Comparison of ENCODE assay signal across 45 mouse cellular contexts in the genomic region with DNA sequence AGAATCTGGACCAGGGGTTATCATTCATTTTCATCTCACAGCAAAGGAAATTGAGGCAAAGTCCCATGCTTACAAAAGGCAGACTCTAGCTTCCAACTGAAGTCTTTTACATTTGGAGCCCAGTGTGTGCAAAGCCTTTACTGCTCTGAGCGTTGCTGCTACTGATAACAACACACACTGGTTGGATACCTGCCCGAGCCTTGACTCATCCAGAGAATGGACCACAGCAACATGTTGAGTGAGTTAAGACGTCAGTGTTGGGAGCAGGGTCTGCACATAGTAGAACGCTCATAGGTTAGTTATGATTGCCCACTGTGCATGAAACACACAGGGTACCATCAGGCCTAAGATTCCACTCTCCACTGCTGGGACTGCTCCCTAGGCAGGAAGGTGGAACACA. TPM values are rescaled to one million over a fixed set of nuclear protein-coding genes. Genes with fewer than 3 reads are reported as not detected.
"Had no signal": no experiment of that assay in that cellular context is flagged by ENCODE, and none has a peak within 500 bp of the region (broad histone marks: within the 10 kb centered on the region; RNA-seq: fewer than 3 reads in every experiment).

No protein-coding gene starts in this region.

- H3K36me3 ChIP-seq: limb, embryonic 10.5 days; limb, embryonic 12.5 days; limb, embryonic 13.5 days; limb, embryonic 15.5 days; liver, embryonic 12.5 days; liver, embryonic 13.5 days; liver, embryonic 15.5 days; lung, embryonic 15.5 days; midbrain, embryonic 10.5 days; midbrain, embryonic 12.5 days; midbrain, embryonic 13.5 days; midbrain, embryonic 15.5 days; neural tube, embryonic 12.5 days had no signal

- H3K9ac ChIP-seq: limb, embryonic 12.5 days; limb, embryonic 13.5 days; limb, embryonic 15.5 days; liver, embryonic 12.5 days; liver, embryonic 13.5 days; liver, embryonic 14.5 days; liver, embryonic 15.5 days; liver, postnatal 0 days; lung, embryonic 14.5 days; lung, embryonic 15.5 days; midbrain, embryonic 12.5 days; midbrain, embryonic 13.5 days; midbrain, embryonic 15.5 days; neural tube, embryonic 12.5 days had no signal

- H3K9me3 ChIP-seq: limb, embryonic 10.5 days; limb, embryonic 12.5 days; limb, embryonic 13.5 days; limb, embryonic 15.5 days; liver, embryonic 12.5 days; liver, embryonic 13.5 days; liver, embryonic 15.5 days; lung, embryonic 15.5 days; megakaryocyte, embryonic 14.5 days; midbrain, embryonic 10.5 days; midbrain, embryonic 12.5 days; midbrain, embryonic 13.5 days; midbrain, embryonic 15.5 days; neural tube, embryonic 12.5 days had no signal

- H3K4me3 ChIP-seq: limb, embryonic 10.5 days; limb, embryonic 12.5 days; limb, embryonic 13.5 days; limb, embryonic 15.5 days; liver, embryonic 12.5 days; liver, embryonic 13.5 days; liver, embryonic 15.5 days; lung, embryonic 15.5 days; megakaryocyte, embryonic 14.5 days; midbrain, embryonic 10.5 days; midbrain, embryonic 12.5 days; midbrain, embryonic 13.5 days; midbrain, embryonic 15.5 days; myocyte; neural tube, embryonic 12.5 days had no signal

- ATAC-seq: liver, embryonic 12.5 days; liver, postnatal 0 days; lung, postnatal 0 days; midbrain, embryonic 13.5 days; midbrain, embryonic 15.5 days; midbrain, embryonic 16.5 days had no signal

- H3K4me2 ChIP-seq: limb, embryonic 12.5 days; limb, embryonic 13.5 days; limb, embryonic 15.5 days; liver, embryonic 11.5 days; liver, embryonic 12.5 days; liver, embryonic 13.5 days; liver, embryonic 15.5 days; lung, embryonic 14.5 days; lung, embryonic 15.5 days; midbrain, embryonic 11.5 days; midbrain, embryonic 12.5 days; midbrain, embryonic 13.5 days; midbrain, embryonic 15.5 days; neural tube, embryonic 12.5 days had no signal

- H3K27me3 ChIP-seq: limb, embryonic 13.5 days; limb, embryonic 15.5 days; liver, embryonic 13.5 days; liver, embryonic 15.5 days; lung, embryonic 15.5 days; midbrain, embryonic 13.5 days; midbrain, embryonic 15.5 days; neural tube, embryonic 12.5 days had no signal

- H3K4me1 ChIP-seq: limb, embryonic 10.5 days; limb, embryonic 12.5 days; limb, embryonic 13.5 days; limb, embryonic 15.5 days; liver, embryonic 12.5 days; liver, embryonic 13.5 days; liver, embryonic 15.5 days; lung, embryonic 15.5 days; megakaryocyte, embryonic 14.5 days; midbrain, embryonic 12.5 days; midbrain, embryonic 13.5 days; midbrain, embryonic 15.5 days; neural tube, embryonic 12.5 days had no signal

- DNase-seq: left cerebral cortex, postnatal 4 days; liver; liver, embryonic 13.5 days; liver, postnatal 0 days; lung, adult 2 months; lung, embryonic 14.5 days; lung, postnatal 10 days; lung, postnatal 14 days; lung, postnatal 36 days; lung, postnatal 4 days; midbrain, embryonic 14.5 days had no signal

- H3K27ac ChIP-seq: limb, embryonic 10.5 days; limb, embryonic 12.5 days; limb, embryonic 13.5 days; limb, embryonic 15.5 days; liver, embryonic 12.5 days; liver, embryonic 13.5 days; liver, embryonic 14.5 days; liver, embryonic 15.5 days; lung, embryonic 15.5 days; macrophage; midbrain, embryonic 10.5 days; midbrain, embryonic 12.5 days; midbrain, embryonic 13.5 days; midbrain, embryonic 15.5 days; neural tube, embryonic 12.5 days had no signal

RNA-seq across cellular contexts. Expression of gene Ccdc113, which starts 9.9 kb away (rescaled TPM):
- total RNA-seq: liver, adult 2 months; megakaryocyte progenitor cell, adult 5-6 weeks; megakaryocyte, adult 5-6 weeks; megakaryocyte-erythroid progenitor cell, adult 5-6 weeks; monocyte, adult 5-6 weeks had no signal
- polyA plus RNA-seq: limb, embryonic 10.5 days; limb, embryonic 11.5 days; limb, embryonic 12.5 days; liver, adult 2 months; liver, embryonic 11.5 days; liver, embryonic 12.5 days; liver, embryonic 13.5 days; liver, embryonic 14.5 days; liver, embryonic 15.5 days; liver, embryonic 16.5 days; liver, postnatal 0 days; macrophage; midbrain, embryonic 11.5 days; myocyte had no signal

RNA-seq across cellular contexts. Expression of gene Prss54, which starts 52.1 kb away (rescaled TPM):
- total RNA-seq: left cerebral cortex, adult 8-10 months; left cerebral cortex, postnatal 10 days; left cerebral cortex, postnatal 25 days; left cerebral cortex, postnatal 4 days; liver, adult 2 months; megakaryocyte progenitor cell, adult 5-6 weeks; megakaryocyte, adult 5-6 weeks; megakaryocyte-erythroid progenitor cell, adult 5-6 weeks; midbrain, postnatal 0 days; monocyte, adult 5-6 weeks had no signal
- polyA plus RNA-seq: limb, embryonic 10.5 days; limb, embryonic 11.5 days; limb, embryonic 12.5 days; limb, embryonic 13.5 days; limb, embryonic 14.5 days; limb, embryonic 15.5 days; liver, adult 2 months; liver, embryonic 11.5 days; liver, embryonic 12.5 days; liver, embryonic 13.5 days; liver, embryonic 14.5 days; liver, embryonic 15.5 days; liver, embryonic 16.5 days; liver, postnatal 0 days; lung, adult 2 months; lung, embryonic 14.5 days; lung, embryonic 15.5 days; lung, embryonic 16.5 days; lung, postnatal 0 days; macrophage; midbrain, embryonic 10.5 days; midbrain, embryonic 11.5 days; midbrain, embryonic 12.5 days; midbrain, embryonic 13.5 days; midbrain, embryonic 14.5 days; midbrain, embryonic 15.5 days; midbrain, embryonic 16.5 days; midbrain, postnatal 0 days; myocyte; neural tube, embryonic 11.5 days; neural tube, embryonic 12.5 days had no signal
